Mouse (Mus musculus): Measurements from ENCODE around the gene Tmem94. TPM values are rescaled to one million over a fixed set of nuclear protein-coding genes. Genes with fewer than 3 reads are reported as not detected.
"Not testable (repeated sequence)": the region's sequence is repeated elsewhere in the genome, so short reads cannot be mapped to it uniquely, and the experiment has no call there.

The Tmem94 gene
- total RNA-seq (2022) = 100 to 1,000 TPM in 2 of 4 experiments, 10 to 100 TPM in 2; 83.2 to 102 (median 95.5) TPM

- DNase-seq = peak; percentile 96
These were observed at the start of gene Tmem94 for GRCm38 (mm10) chr11:115765103-115765606. Gene Tmem94 (plus strand): TSS chr11:115765433.

GRCm38 (mm10) chr11:115716410-115717338 is 48.6 kb upstream of the Tmem94 start:
- DNase-seq = no peak

- DNase-seq = no peak
These were observed 47.4 kb upstream of the Tmem94 start for GRCm38 (mm10) chr11:115717660-115718390.

- peak; percentile 88 for DNase-seq
These were observed 42.6 kb upstream of the Tmem94 start for GRCm38 (mm10) chr11:115722638-115723037.

DNA sequence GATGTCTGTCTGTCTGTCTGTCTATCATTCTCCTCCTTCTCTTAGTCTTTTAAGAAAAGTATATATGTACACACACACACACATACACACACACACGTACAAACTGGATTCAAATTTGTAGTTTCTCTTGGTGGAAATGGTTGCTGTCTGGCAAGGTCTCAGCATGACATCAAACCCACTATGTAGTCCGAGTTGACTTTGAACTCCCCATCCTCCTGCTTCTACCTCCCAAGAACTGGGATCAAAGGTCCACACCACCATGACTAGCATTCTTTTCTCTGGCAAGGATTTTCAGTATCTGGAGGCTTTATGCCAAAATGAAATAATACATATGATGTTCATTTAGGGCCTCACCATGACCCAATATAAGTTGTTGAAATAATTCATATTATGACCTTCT is 42.0 kb upstream of the Tmem94 start:
- DNase-seq = no peak

- no peak for DNase-seq
These were observed 31.1 kb upstream of the Tmem94 start for GRCm38 (mm10) chr11:115734041-115734686.

- DNase-seq = no peak
These were observed 27.5 kb upstream of the Tmem94 start for GRCm38 (mm10) chr11:115737608-115738208.

DNA sequence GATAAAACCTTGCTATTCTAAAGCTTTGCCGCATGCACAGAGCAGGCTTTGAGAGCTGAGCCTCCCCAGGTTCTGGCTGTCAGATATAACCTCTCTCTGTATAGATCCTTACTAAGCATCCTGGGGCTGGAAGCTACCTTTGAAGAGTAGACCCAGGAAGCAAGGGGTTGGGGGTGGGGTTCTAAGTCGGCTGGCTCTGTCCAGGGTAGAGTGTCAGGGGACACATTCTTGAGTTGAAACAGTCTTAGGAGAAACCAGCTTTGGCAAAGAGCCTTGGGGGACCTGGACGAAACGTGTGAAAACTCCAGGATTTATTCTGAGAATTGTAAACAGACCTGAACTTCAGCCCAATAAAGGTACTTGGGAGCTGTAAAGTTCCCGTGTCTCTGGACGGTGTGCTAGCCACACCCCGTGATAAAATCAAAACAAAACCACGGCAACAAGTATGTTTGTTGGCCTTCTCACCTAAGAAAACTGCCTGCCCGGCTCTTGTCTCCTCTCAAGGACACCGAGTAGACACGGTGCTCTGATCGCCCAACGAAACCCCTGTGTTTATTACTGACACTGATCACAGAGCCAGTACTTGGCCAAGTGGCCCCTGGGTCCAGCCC is 26.9 kb upstream of the Tmem94 start:
- no peak for DNase-seq

GRCm38 (mm10) chr11:115741070-115741469 is 24.2 kb upstream of the Tmem94 start:
- DNase-seq = no peak

- no peak for DNase-seq
These were observed 22.3 kb upstream of the Tmem94 start for GRCm38 (mm10) chr11:115742926-115743325.

DNA sequence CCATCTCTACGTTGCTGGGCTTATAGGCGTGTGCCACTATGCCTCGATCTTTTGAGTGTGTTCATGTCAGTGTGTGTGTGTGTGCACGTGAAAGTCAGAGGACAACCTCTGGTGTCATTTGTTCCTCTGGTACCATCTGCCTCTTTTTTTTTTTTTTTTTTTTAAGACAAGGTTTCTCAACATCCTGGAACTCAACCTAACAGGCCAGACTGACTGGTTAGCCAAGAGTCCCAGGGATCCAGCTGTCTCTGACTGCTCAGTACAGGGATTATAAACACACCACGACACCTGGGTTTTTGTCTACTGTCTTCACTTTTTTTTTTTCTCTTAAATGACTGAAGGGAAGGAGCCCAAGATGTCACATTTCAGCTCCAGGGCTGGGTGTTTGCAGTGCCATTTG is 20.8 kb upstream of the Tmem94 start:
- DNase-seq = no peak

DNA sequence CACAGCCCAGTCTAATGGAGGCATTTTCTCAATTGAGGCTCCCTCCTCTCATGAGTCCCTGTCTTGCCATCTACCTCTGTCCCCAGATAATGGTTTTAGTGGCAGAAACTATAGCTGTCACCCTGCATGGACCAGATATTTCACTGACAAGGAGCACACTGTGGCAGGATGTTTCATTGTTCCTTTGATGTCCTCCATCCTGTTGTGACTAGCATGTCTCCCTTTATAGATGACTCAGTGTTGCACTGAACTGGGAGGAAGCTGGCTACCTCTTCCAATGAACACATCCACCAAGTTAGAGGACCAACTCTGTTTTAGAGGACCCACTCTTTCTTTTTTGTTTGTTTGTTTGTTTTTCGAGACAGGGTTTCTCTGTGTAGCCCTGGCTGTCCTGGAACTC is 19.1 kb upstream of the Tmem94 start:
- no peak for DNase-seq

- DNase-seq = no peak
These were observed 18.5 kb upstream of the Tmem94 start for GRCm38 (mm10) chr11:115746762-115747161.

GRCm38 (mm10) chr11:115747351-115747750 is 17.9 kb upstream of the Tmem94 start:
- no peak for DNase-seq

DNA sequence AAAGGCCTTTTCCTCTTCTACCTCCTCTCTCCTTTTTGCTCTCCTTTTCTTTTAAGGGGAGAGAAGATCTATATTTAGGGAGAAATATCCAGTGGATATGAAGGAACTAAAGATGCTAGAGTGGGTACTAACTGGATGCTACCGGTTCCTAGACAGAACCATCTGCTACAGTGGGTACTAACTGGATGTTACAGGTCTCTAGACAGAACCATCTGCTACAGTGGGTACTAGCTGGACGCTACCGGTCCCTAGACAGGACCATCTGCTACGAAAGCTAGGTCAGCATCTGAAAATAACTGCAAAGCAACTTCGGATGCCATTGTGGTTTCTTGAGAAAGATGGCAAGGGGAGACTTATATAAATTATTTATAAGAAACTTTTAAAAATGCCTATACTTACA is 15.4 kb upstream of the Tmem94 start:
- DNase-seq = no peak

DNA sequence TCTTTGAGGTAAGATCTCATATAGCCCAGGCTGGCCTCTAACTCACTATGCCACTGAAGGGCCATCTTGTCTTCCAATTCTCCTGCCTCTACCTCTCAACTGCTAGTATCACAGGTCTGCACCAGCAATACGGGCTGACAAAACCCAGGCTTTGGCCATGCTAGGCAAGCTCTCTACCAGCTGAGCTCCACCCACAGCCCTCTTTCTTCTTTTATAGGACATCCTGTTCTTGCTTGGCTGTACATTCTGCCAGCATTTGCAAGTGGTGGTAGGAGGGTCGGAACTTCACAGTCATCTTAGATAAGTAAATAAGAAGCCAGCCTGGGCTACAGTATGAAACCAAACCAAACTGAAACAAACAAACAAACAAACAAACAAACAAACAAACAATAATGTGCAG is 13.5 kb upstream of the Tmem94 start:
- no peak for DNase-seq

DNA sequence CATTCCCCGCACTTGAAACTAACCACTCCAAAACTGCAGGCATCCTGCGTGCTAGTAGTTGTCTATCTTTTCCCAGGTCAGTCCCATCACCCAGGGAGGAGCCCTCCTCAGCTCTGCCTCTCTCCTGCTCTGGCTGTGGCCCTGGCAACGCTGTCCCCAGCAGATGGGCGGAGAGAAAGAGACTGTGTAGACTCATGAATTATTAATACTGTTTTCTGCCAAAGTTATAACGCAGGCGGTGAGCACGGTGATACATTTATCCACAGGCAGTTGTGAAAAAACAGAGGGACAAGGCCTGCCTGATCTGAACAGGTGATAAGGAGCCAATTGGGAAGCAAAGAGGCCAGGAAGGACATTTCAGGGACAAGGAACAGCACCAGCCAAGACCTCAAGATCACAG is 12.6 kb upstream of the Tmem94 start:
- DNase-seq = no peak

GRCm38 (mm10) chr11:115753485-115753884 is 11.7 kb upstream of the Tmem94 start:
- DNase-seq = no peak

DNA sequence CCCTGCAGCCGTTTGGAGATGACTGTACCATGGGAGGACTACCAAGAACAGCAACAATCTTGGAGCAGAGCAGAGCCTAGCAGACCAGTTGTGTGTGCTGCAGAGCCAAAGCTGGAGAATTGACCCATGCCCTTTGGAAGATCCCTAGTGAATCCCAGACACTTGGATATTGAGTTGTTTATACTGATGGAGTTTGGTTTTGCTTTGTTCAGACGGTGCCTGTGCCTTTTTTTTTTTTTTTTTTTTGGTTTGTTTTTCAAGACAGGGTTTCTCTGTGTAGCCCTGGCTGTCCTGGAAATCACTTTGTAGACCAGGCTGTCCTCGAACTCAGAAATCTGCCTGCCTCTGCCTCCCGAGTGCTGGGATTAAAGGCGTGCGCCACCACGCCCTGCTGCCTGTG is 3.1 kb upstream of the Tmem94 start:
- DNase-seq = not testable (repeated sequence)

DNA sequence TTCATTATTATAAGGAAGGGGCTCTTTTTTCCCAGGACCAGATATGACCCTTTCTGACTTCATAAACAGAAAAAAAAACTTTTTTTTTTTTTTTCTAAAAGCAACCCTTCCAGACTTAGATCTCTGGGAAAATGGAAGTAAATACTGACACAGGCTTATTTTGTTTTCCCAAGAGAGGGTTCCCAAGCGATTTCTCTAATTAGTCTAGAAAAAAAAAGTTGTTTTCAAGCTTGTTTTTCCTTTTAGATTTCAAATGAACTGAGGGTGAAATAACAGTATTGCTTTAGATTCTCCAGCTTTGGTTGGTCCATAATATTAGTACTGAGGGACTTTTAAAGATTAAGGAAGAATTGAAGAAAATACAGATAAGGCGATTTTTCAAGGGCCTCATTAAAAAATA is 535 bp upstream of the Tmem94 start:
- no peak for DNase-seq

GRCm38 (mm10) chr11:115765607-115766141 is 441 bp downstream of the Tmem94 start:
- DNase-seq = no peak

Measured in adrenal gland, adult 8-10 months (tissue).